Mouse (Mus musculus) heart, embryonic 16.5 days (tissue): ENCODE results near the gene B3galt1. TPM values are rescaled to one million over a fixed set of nuclear protein-coding genes. Genes with fewer than 3 reads are reported as not detected.

Experiments used
- ATAC-seq: fragments of 200-750 bp; cut with Nextera tagmentation; replicated peaks from 2 replicates; pipeline ENCODE4 v1.8.0; 2017; ENCODE audit warnings: moderate number of reproducible peaks; ENCODE audit not compliant: insufficient read depth, low FRiP score; ENCODE audit errors: extremely low read depth
- H3K27ac ChIP-seq: fragments of 300-500 bp; sonication (generic); 2 replicates; pipeline ENCODE4 v1.5.1; 2014; ENCODE audit warnings: mild to moderate bottlenecking, low read length, control low read depth, moderate library complexity
- H3K27me3 ChIP-seq: fragments of 300-500 bp; sonication (generic); 2 replicates; pipeline ENCODE4 v1.6.1; 2014; ENCODE audit warnings: low read length, mixed read lengths; ENCODE audit not compliant: control insufficient read depth, insufficient read depth
- H3K36me3 ChIP-seq: fragments of 300-500 bp; sonication (generic); 2 replicates; pipeline ENCODE4 v1.6.1; 2014; ENCODE audit not compliant: control insufficient read depth, insufficient read depth
- H3K4me1 ChIP-seq: fragments of 300-500 bp; sonication (generic); 2 replicates; pipeline ENCODE4 v1.6.1; 2014; ENCODE audit warnings: low read length, mixed read lengths; ENCODE audit not compliant: control insufficient read depth, insufficient read depth
- H3K4me2 ChIP-seq: fragments of 300-500 bp; sonication (generic); 2 replicates; pipeline ENCODE4 v1.6.1; 2014; ENCODE audit warnings: low read depth, mild to moderate bottlenecking, control low read depth, low read length
- H3K4me3 ChIP-seq: fragments of 300-500 bp; sonication (generic); 2 replicates; pipeline ENCODE4 v1.5.1; 2014; ENCODE audit warnings: mild to moderate bottlenecking, control low read depth, low read length
- H3K9ac ChIP-seq: fragments of 300-500 bp; sonication (generic); 2 replicates; pipeline ENCODE4 v1.6.1; 2014; ENCODE audit warnings: low read length, control low read depth
- H3K9me3 ChIP-seq: fragments of 300-500 bp; sonication (generic); replicated peaks from 2 replicates; pipeline ENCODE4 v1.6.1; 2016; ENCODE audit warnings: low read length; ENCODE audit not compliant: control insufficient read depth
- WGBS: fragments of 180-500 bp; shearing (Covaris S2); extraction: QIAGEN DNeasy Blood & Tissue Kit; methylation state at CpG from one replicate; pipeline ENCODE4 v1.1.7; 2014; 5-methylcytosine and 5-hydroxymethylcytosine counted together
- polyA plus RNA-seq: library from polyadenylated mRNA; unstranded; fragments of >200 nt; fragmentation: Nextera tagmentation; extraction: Ambion mirVana; gene quantifications from 2 replicates; pipeline ENCODE4 v1.2.1, GENCODE M21; 2015

B3galt1 gene
- polyA plus RNA-seq, 1 experiment from 2014 or later: 5.7 TPM

DNA sequence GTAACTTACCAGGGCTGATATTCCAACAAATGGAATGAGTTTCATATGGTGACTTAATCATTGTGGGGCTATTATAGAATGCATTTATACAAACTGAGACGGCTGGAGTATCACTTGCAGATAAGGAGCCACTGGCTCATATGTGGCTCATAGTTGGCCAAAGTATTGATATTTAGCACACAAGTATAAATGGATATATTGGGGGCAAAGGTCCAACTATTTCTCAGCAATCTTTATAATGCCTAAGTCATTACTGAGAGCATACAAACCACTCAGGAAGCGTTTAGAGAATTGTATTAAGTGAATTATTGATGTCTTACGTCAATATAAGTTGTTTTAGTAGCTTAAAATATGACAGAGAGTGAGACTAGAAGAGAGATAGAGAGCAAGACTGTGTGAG, 234.3 kb downstream of the B3galt1 start:
- no peaks in the 10 kb centered on the region for H3K4me1 ChIP-seq
- H3K9ac ChIP-seq: no peak overlapping the region
- 70% methylated on average over 3 of the region's 3 CpGs for WGBS
- H3K4me2 ChIP-seq: no peak overlapping the region
- no peak for ATAC-seq
- no peaks in the 10 kb centered on the region for H3K27me3 ChIP-seq
- no peak overlapping the region for H3K4me3 ChIP-seq
- H3K27ac ChIP-seq: no peak overlapping the region
- no peaks in the 10 kb centered on the region for H3K36me3 ChIP-seq
- H3K9me3 ChIP-seq: no peaks in the 10 kb centered on the region

- no peaks in the 10 kb centered on the region for H3K36me3 ChIP-seq
- ATAC-seq: no peak
- WGBS: 60% methylated on average over 2 of the region's 2 CpGs
- H3K27ac ChIP-seq: no peak overlapping the region
- H3K9me3 ChIP-seq: no peaks in the 10 kb centered on the region
- H3K9ac ChIP-seq: no peak overlapping the region
- H3K4me2 ChIP-seq: no peak overlapping the region
- no peaks in the 10 kb centered on the region for H3K27me3 ChIP-seq
- H3K4me3 ChIP-seq: no peak overlapping the region
- no peaks in the 10 kb centered on the region for H3K4me1 ChIP-seq
Measured at GRCm38 (mm10) chr2:67816149-67816548, 250.5 kb downstream of the B3galt1 start.

- no peaks in the 10 kb centered on the region for H3K9me3 ChIP-seq
- H3K4me3 ChIP-seq: no peak overlapping the region
- no peak overlapping the region for H3K9ac ChIP-seq
- ATAC-seq: no peak
- H3K27ac ChIP-seq: no peak overlapping the region
- WGBS: 49% methylated on average over 2 of the region's 2 CpGs
- H3K36me3 ChIP-seq: no peaks in the 10 kb centered on the region
- no peak overlapping the region for H3K4me2 ChIP-seq
- H3K27me3 ChIP-seq: no peaks in the 10 kb centered on the region
- H3K4me1 ChIP-seq: no peaks in the 10 kb centered on the region
Measured at GRCm38 (mm10) chr2:67818014-67818413, 252.3 kb downstream of the B3galt1 start.

GRCm38 (mm10) chr2:67822360-67822759, 256.7 kb downstream of the B3galt1 start:
- Histone ChIP-seq H3K27ac (no peak overlapping the region), H3K36me3 (no peaks in the 10 kb centered on the region), H3K4me1 (no peaks in the 10 kb centered on the region), H3K4me3 (no peak overlapping the region), H3K9ac (no peak overlapping the region), H3K4me2 (no peak overlapping the region), H3K9me3 (no peaks in the 10 kb centered on the region), H3K27me3 (no peaks in the 10 kb centered on the region)
- no peak for ATAC-seq
- 78% methylated on average over 5 of the region's 5 CpGs for WGBS

- no peak; the same call in 1 of the 2 replicates for ATAC-seq
- no peaks in the 10 kb centered on the region for H3K4me1 ChIP-seq
- H3K4me2 ChIP-seq: no peak overlapping the region
- no peaks in the 10 kb centered on the region for H3K9me3 ChIP-seq
- H3K4me3 ChIP-seq: no peak overlapping the region
- H3K27me3 ChIP-seq: no peaks in the 10 kb centered on the region
- WGBS: 59% methylated on average over 4 of the region's 4 CpGs
- no peak overlapping the region for H3K27ac ChIP-seq
- no peaks in the 10 kb centered on the region for H3K36me3 ChIP-seq
- H3K9ac ChIP-seq: no peak overlapping the region
Measured at GRCm38 (mm10) chr2:67827697-67828096, 262.0 kb downstream of the B3galt1 start.

GRCm38 (mm10) chr2:67829055-67829915, 263.6 kb downstream of the B3galt1 start:
- Histone ChIP-seq H3K27ac (no peak overlapping the region), H3K9me3 (no peaks in the 10 kb centered on the region), H3K27me3 (no peaks in the 10 kb centered on the region), H3K4me3 (no peak overlapping the region), H3K4me2 (no peak overlapping the region), H3K9ac (no peak overlapping the region), H3K36me3 (no peaks in the 10 kb centered on the region), H3K4me1 (no peaks in the 10 kb centered on the region)
- ATAC-seq: no peak
- 67% methylated on average over 5 of the region's 5 CpGs for WGBS

- Histone ChIP-seq H3K9me3 (no peaks in the 10 kb centered on the region), H3K9ac (no peak overlapping the region), H3K27me3 (no peaks in the 10 kb centered on the region), H3K36me3 (no peaks in the 10 kb centered on the region), H3K4me1 (no peaks in the 10 kb centered on the region), H3K27ac (no peak overlapping the region), H3K4me3 (no peak overlapping the region), H3K4me2 (no peak overlapping the region)
- 82% methylated on average over 8 of the region's 8 CpGs for WGBS
- ATAC-seq: no peak
Measured at GRCm38 (mm10) chr2:67847806-67848205, 282.1 kb downstream of the B3galt1 start.

DNA sequence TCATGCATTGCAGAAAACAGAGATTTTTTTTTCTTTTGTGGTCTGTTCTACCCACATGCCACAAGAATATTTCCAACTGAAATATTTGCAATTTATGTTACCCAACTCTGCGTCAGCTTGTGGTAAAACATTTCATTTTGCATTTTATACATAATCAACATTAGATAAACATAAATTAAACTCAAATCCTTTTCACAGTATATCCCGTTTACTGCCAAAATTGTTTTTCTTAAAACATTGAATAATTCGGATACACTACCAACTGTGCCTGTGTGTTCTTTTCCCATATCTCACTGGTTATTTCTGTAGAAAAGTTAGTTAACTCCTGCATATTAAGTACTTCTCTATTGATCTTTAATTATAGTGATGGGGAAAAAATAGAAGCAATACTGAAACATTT, 285.1 kb downstream of the B3galt1 start:
- no peaks in the 10 kb centered on the region for H3K4me1 ChIP-seq
- no peaks in the 10 kb centered on the region for H3K9me3 ChIP-seq
- no peaks in the 10 kb centered on the region for H3K27me3 ChIP-seq
- H3K9ac ChIP-seq: no peak overlapping the region
- H3K4me2 ChIP-seq: no peak overlapping the region
- no peak for ATAC-seq
- no peak overlapping the region for H3K4me3 ChIP-seq
- H3K27ac ChIP-seq: no peak overlapping the region
- H3K36me3 ChIP-seq: no peaks in the 10 kb centered on the region
- 86% methylated on average over 3 of the region's 3 CpGs for WGBS

DNA sequence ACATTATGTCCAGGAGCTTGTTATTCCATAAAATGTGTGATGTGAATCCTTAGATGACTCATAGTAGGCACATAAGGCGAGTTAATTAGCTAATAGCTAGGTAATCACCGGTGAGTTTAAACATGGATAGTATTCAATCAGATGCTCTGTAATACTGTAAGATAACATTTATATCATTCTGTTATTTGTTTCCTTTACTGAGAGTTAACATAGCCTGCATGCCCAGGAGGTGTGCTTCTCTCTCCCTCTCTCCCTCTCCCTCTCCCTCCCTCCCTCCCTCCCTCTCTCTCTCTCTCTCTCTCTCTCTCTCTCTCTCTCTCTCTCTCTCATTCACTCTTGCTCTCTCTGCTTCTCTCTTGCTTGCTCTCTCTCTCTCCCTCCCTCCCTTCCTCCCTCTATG, 292.7 kb downstream of the B3galt1 start:
- no peak overlapping the region for H3K4me2 ChIP-seq
- H3K9me3 ChIP-seq: no peaks in the 10 kb centered on the region
- no peaks in the 10 kb centered on the region for H3K36me3 ChIP-seq
- no peaks in the 10 kb centered on the region for H3K27me3 ChIP-seq
- no peak overlapping the region for H3K4me3 ChIP-seq
- WGBS: 81% methylated on average over 2 of the region's 2 CpGs
- no peak overlapping the region for H3K9ac ChIP-seq
- no peak overlapping the region for H3K27ac ChIP-seq
- H3K4me1 ChIP-seq: no peaks in the 10 kb centered on the region
- ATAC-seq: no peak
